Mouse (Mus musculus) limb, embryonic 14.5 days (tissue): ENCODE measurements around the gene Cmya5. TPM values are rescaled to one million over a fixed set of nuclear protein-coding genes. Genes with fewer than 3 reads are reported as not detected.
A peak's percentile ranks its signal among the peaks of the same experiment; 100 is the strongest.

Experiments
- ATAC-seq: fragments of 200-750 bp; cut with Nextera tagmentation; 2 replicates; pipeline ENCODE4 v1.8.0; 2017; ENCODE audit warnings: low read depth, moderate number of reproducible peaks, moderate TSS enrichment; ENCODE audit not compliant: low FRiP score
- DNase-seq: peaks from one replicate; pipeline ENCODE4 v3.0.0-alpha.2; 2015; ENCODE audit warnings: low spot score
- H3K27ac ChIP-seq: fragments of 300-500 bp; sonication (generic); replicated peaks from 2 replicates; pipeline ENCODE4 v1.5.1; 2014; ENCODE audit warnings: low read depth, mild to moderate bottlenecking, low read length, moderate library complexity, mixed read lengths
- H3K27me3 ChIP-seq: fragments of 300-500 bp; sonication (generic); 2 replicates; pipeline ENCODE4 v1.6.1; 2014; ENCODE audit warnings: low read length, mixed read lengths; ENCODE audit not compliant: control insufficient read depth, insufficient read depth
- H3K36me3 ChIP-seq: fragments of 300-500 bp; sonication (generic); 2 replicates; pipeline ENCODE4 v1.6.1; 2014; ENCODE audit warnings: mild to moderate bottlenecking, low read length, moderate library complexity, mixed read lengths; ENCODE audit not compliant: control insufficient read depth, insufficient read depth
- H3K4me1 ChIP-seq: fragments of 300-500 bp; sonication (generic); 2 replicates; pipeline ENCODE4 v1.6.1; 2014; ENCODE audit warnings: antibody characterized with exemption, low read length, mixed read lengths; ENCODE audit not compliant: control insufficient read depth, insufficient read depth
- H3K4me2 ChIP-seq: fragments of 300-500 bp; sonication (generic); replicated peaks from 2 replicates; pipeline ENCODE4 v1.6.1; 2014; ENCODE audit warnings: low read depth, mild to moderate bottlenecking, low read length, moderate library complexity; ENCODE audit not compliant: severe bottlenecking
- H3K4me3 ChIP-seq: fragments of 300-500 bp; sonication (generic); replicated peaks from 2 replicates; pipeline ENCODE4 v1.5.1; 2014; ENCODE audit warnings: low read length
- H3K9ac ChIP-seq: fragments of 300-500 bp; sonication (generic); 2 replicates; pipeline ENCODE4 v1.6.1; 2014; ENCODE audit warnings: mild to moderate bottlenecking, low read depth, low read length, moderate library complexity; ENCODE audit not compliant: severe bottlenecking
- H3K9me3 ChIP-seq: fragments of 300-500 bp; sonication (generic); 2 replicates; pipeline ENCODE4 v1.6.1; 2016; ENCODE audit warnings: low read length; ENCODE audit not compliant: control insufficient read depth
- POLR2A ChIP-seq: fragments of 200-500 bp; IDR thresholded peaks from 2 replicates; pipeline ENCODE4 v1.8.0; 2012; ENCODE audit warnings: inconsistent platforms, mild to moderate bottlenecking, moderate library complexity, borderline replicate concordance; ENCODE audit not compliant: insufficient read depth, insufficient read length; ENCODE audit errors: extremely low read depth
- WGBS: fragments of 180-500 bp; shearing (Covaris S2); extraction: QIAGEN DNeasy Blood & Tissue Kit; methylation state at CpG from one replicate; pipeline ENCODE4 v1.1.7; 2014; 5-methylcytosine and 5-hydroxymethylcytosine counted together
- polyA plus RNA-seq, 2 experiments: library from polyadenylated mRNA; depleted of rRNA in 1 of 2; stranded (reverse) in 1 of 2; unstranded in 1 of 2; fragments of >200 nt; fragmentation: Nextera tagmentation in 1 of 2; extraction: Ambion mirVana in 1 of 2; gene quantifications; 2 replicates each; pipeline versions ENCODE4 v1.2.1 to v1.2.3; 2012 to 2014

The Cmya5 gene
- polyA plus RNA-seq, 2 experiments, result 0.73 to 0.78 TPM

- WGBS, result 81% methylated on average over 1 of the region's 1 CpGs
- Histone ChIP-seq H3K4me3 (no peak overlapping the region), H3K4me2 (no peak overlapping the region), H3K27me3 (no peaks in the 10 kb centered on the region), H3K27ac (no peak overlapping the region), H3K9ac (no peak overlapping the region), H3K4me1 (no peaks in the 10 kb centered on the region), H3K36me3 (peaks cover 43% of the 10 kb centered on the region), H3K9me3 (no peaks in the 10 kb centered on the region)
- no peak for TF ChIP-seq POLR2A
- ATAC-seq (no peak), DNase-seq (no peak)
Measured at GRCm38 (mm10) chr13:93153280-93153679, 8.8 kb upstream of the Cmya5 start.

GRCm38 (mm10) chr13:93143819-93144283, 673 bp downstream of the Cmya5 start:
- DNase-seq (no peak), ATAC-seq (peak; percentile 45)
- Histone ChIP-seq H3K27ac (peak overlapping the region; percentile 70), H3K9me3 (no peaks in the 10 kb centered on the region), H3K36me3 (peaks cover 6% of the 10 kb centered on the region; the same call in 1 of the 2 replicates), H3K27me3 (no peaks in the 10 kb centered on the region), H3K9ac (peak overlapping the region; percentile 68), H3K4me1 (peaks cover 7% of the 10 kb centered on the region), H3K4me2 (peak overlapping the region; percentile 91), H3K4me3 (peak overlapping the region; percentile 48)
- TF ChIP-seq POLR2A, result no peak
- 8% methylated on average over 11 of the region's 11 CpGs for WGBS

- no peak for DNase-seq
- no peak overlapping the region for H3K4me3 ChIP-seq
- no peaks in the 10 kb centered on the region for H3K9me3 ChIP-seq
- H3K9ac ChIP-seq, result no peak overlapping the region
- no peak for ATAC-seq
- no peak overlapping the region for H3K4me2 ChIP-seq
- peaks cover 7% of the 10 kb centered on the region for H3K4me1 ChIP-seq
- no peaks in the 10 kb centered on the region for H3K27me3 ChIP-seq
- 0 out of 2 replicates have a peak, but pooled peaks cover 6% of the 10 kb centered on the region for H3K36me3 ChIP-seq
- no peak for TF ChIP-seq POLR2A
- 89% methylated on average over 6 of the region's 6 CpGs for WGBS
- no peak overlapping the region for H3K27ac ChIP-seq
Measured at GRCm38 (mm10) chr13:93141184-93141583, 3.3 kb downstream of the Cmya5 start.

- TF ChIP-seq POLR2A, result no peak
- H3K36me3 ChIP-seq, result 0 out of 2 replicates have a peak, but pooled peaks cover 2% of the 10 kb centered on the region
- no peak for ATAC-seq
- H3K9ac ChIP-seq, result no peak overlapping the region
- no peak overlapping the region for H3K27ac ChIP-seq
- H3K4me1 ChIP-seq, result no peaks in the 10 kb centered on the region
- DNase-seq, result no peak
- H3K9me3 ChIP-seq, result no peaks in the 10 kb centered on the region
- H3K4me3 ChIP-seq, result no peak overlapping the region
- H3K27me3 ChIP-seq, result no peaks in the 10 kb centered on the region
- no peak overlapping the region for H3K4me2 ChIP-seq
- WGBS, result 33% methylated on average over 1 of the region's 1 CpGs
Measured at GRCm38 (mm10) chr13:93138059-93138458, 6.5 kb downstream of the Cmya5 start.

GRCm38 (mm10) chr13:93137098-93137497, 7.4 kb downstream of the Cmya5 start:
- Histone ChIP-seq H3K4me2 (no peak overlapping the region), H3K9me3 (no peaks in the 10 kb centered on the region), H3K4me3 (no peak overlapping the region), H3K4me1 (no peaks in the 10 kb centered on the region), H3K36me3 (no peaks in the 10 kb centered on the region), H3K27me3 (no peaks in the 10 kb centered on the region), H3K27ac (no peak overlapping the region), H3K9ac (no peak overlapping the region)
- no peak for DNase-seq
- no peak for ATAC-seq
- TF ChIP-seq POLR2A, result no peak
- 81% methylated on average over 7 of the region's 7 CpGs for WGBS

GRCm38 (mm10) chr13:93136251-93136650, 8.3 kb downstream of the Cmya5 start:
- H3K4me2 ChIP-seq, result no peak overlapping the region

More at GRCm38 (mm10) chr13:93136251-93136650, 8.3 kb downstream of the Cmya5 start:
- no peaks in the 10 kb centered on the region for H3K9me3 ChIP-seq
- ATAC-seq (no peak), DNase-seq (no peak)
- H3K27me3 ChIP-seq, result no peaks in the 10 kb centered on the region
- H3K4me3 ChIP-seq, result no peak overlapping the region
- H3K36me3 ChIP-seq, result no peaks in the 10 kb centered on the region
- no peak for TF ChIP-seq POLR2A
- H3K9ac ChIP-seq, result no peak overlapping the region
- 89% methylated on average over 1 of the region's 1 CpGs for WGBS
- H3K27ac ChIP-seq, result no peak overlapping the region
- no peaks in the 10 kb centered on the region for H3K4me1 ChIP-seq
